Comparison of ENCODE assay signal across 20 mouse cellular contexts in the genomic region with DNA sequence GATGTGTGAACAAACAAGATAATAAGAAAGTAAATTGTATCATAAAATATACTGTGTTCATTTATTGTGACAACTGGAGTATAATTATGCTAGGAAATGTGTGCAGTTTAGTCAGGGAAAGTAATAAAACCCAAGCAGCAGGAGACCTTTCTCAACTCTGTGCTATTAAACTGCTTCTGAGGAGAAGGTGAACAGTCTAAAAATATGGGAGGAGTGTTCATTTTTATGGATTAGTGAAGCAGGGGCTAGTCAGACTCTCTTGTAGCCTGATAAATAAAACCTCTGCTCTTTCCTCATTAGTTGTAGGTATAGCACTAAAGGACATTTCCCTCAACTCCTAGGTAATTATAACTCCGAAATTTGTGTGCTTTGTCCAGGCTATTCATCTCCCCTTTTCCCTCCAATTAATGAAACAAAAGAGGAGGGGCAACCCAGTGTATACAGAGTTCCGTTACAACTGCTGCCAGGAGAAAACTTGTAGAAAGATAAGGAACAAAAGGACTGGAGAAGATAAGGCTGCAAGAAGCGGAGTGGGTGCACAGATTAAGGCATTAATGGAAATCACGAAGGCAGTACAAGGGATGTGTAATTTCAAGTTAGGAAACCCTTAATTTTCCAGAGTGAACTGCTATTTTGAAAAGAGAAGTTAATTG.
DNase-seq lines count a peak whose midpoint lies in the region; ATAC-seq and TF ChIP-seq lines count a peak whose summit lies in the region.
"Had no signal": no experiment of that assay in that cellular context is flagged by ENCODE, and none has a peak within 500 bp of the region (broad histone marks: within the 10 kb centered on the region; RNA-seq: fewer than 3 reads in every experiment).

No protein-coding gene starts in this region.

- TF ChIP-seq POLR2A in brain, embryonic 14.5 days (IDR thresholded peaks at IDR 0.05; ENCODE audit: borderline replicate concordance, extremely low read depth, insufficient read depth, insufficient read length, poor library complexity, severe bottlenecking), result no peak

- intact Hi-C loops in left cerebral cortex, postnatal 4 days (cut with DNase I), result no loop called here

- H3K27me3 ChIP-seq in forebrain, embryonic 12.5 days, result no peaks in the 10 kb centered on the region
- no peaks in the 10 kb centered on the region for H3K27me3 ChIP-seq in forebrain, postnatal 0 days (ENCODE audit: insufficient read depth, low read length)
- no peaks in the 10 kb centered on the region for H3K27me3 ChIP-seq in limb, embryonic 12.5 days
- H3K27me3 ChIP-seq in limb, embryonic 10.5 days (ENCODE audit: low read depth, poor library complexity, severe bottlenecking), result no peaks in the 10 kb centered on the region
- H3K27me3 ChIP-seq: limb, embryonic 15.5 days had no signal

- H3K4me2 ChIP-seq in forebrain, embryonic 12.5 days, result no peak overlapping the region
- H3K4me2 ChIP-seq in forebrain, postnatal 0 days (ENCODE audit: low read depth), result no peak overlapping the region
- 0 out of 2 replicates have a peak overlapping the region, but pooled peaks have one; percentile 10 for H3K4me2 ChIP-seq in limb, embryonic 12.5 days
- H3K4me2 ChIP-seq: limb, embryonic 15.5 days had no signal

- no peaks in the 10 kb centered on the region for H3K9me3 ChIP-seq in forebrain, embryonic 12.5 days
- H3K9me3 ChIP-seq in forebrain, postnatal 0 days (ENCODE audit: low read length), result no peaks in the 10 kb centered on the region
- H3K9me3 ChIP-seq in limb, embryonic 12.5 days, result no peaks in the 10 kb centered on the region
- H3K9me3 ChIP-seq in limb, embryonic 10.5 days (replicated peaks), result no peaks in the 10 kb centered on the region
- H3K9me3 ChIP-seq: limb, embryonic 15.5 days had no signal

- no peak overlapping the region for H3K4me3 ChIP-seq in forebrain, embryonic 12.5 days (replicated peaks)
- no peak overlapping the region for H3K4me3 ChIP-seq in forebrain, postnatal 0 days (ENCODE audit: low read depth, low read length)
- H3K4me3 ChIP-seq in limb, embryonic 12.5 days (replicated peaks), result no peak overlapping the region
- no peak overlapping the region for H3K4me3 ChIP-seq in limb, embryonic 10.5 days
- H3K4me3 ChIP-seq: limb, embryonic 15.5 days; myocyte had no signal

- 0 out of 2 replicates have a peak overlapping the region, but pooled peaks have one; percentile 59 for H3K27ac ChIP-seq in forebrain, embryonic 12.5 days
- no peak overlapping the region for H3K27ac ChIP-seq in forebrain, postnatal 0 days (ENCODE audit: low read depth, low read length)
- H3K27ac ChIP-seq in limb, embryonic 12.5 days, result no peak overlapping the region
- no peak overlapping the region for H3K27ac ChIP-seq in limb, embryonic 10.5 days
- H3K27ac ChIP-seq: limb, embryonic 15.5 days had no signal

- no peak overlapping the region for H3K9ac ChIP-seq in forebrain, embryonic 12.5 days
- H3K9ac ChIP-seq in forebrain, postnatal 0 days, result no peak overlapping the region
- no peak overlapping the region for H3K9ac ChIP-seq in limb, embryonic 12.5 days (replicated peaks)
- H3K9ac ChIP-seq: limb, embryonic 15.5 days; liver, postnatal 0 days had no signal

- WGBS in forebrain, embryonic 12.5 days, result 12% methylated on average over 4 of the region's 4 CpGs
- WGBS in forebrain, postnatal 0 days, result 17% methylated on average over 4 of the region's 4 CpGs
- WGBS in limb, embryonic 12.5 days, result 43% methylated on average over 4 of the region's 4 CpGs
- WGBS in limb, embryonic 10.5 days, result 68% methylated on average over 4 of the region's 4 CpGs

- no peak for DNase-seq in forebrain, postnatal 0 days
- no peak for DNase-seq in limb, embryonic 10.5 days (ENCODE audit: low spot score)
- peak; percentile 32 for DNase-seq in brain, embryonic 14.5 days (ENCODE audit: low read depth)
- no peak for DNase-seq in cerebellum, postnatal 25 days
- no peak for DNase-seq in left cerebral cortex, postnatal 4 days
- DNase-seq: adrenal gland, postnatal 14 days; cerebellum, adult 11 months; embryo, embryonic 11 days; gastrocnemius, postnatal 36 days; heart, postnatal 10 days; kidney, adult 9 months; kidney, postnatal 4 days; liver, postnatal 0 days had no signal

- H3K4me1 ChIP-seq in forebrain, embryonic 12.5 days, result peaks cover 15% of the 10 kb centered on the region
- 0 out of 2 replicates have a peak, but pooled peaks cover 8% of the 10 kb centered on the region for H3K4me1 ChIP-seq in forebrain, postnatal 0 days (ENCODE audit: insufficient read depth)
- H3K4me1 ChIP-seq in limb, embryonic 12.5 days (replicated peaks), result peaks cover 12% of the 10 kb centered on the region; the same call in 1 of the 2 replicates
- peaks cover 10% of the 10 kb centered on the region for H3K4me1 ChIP-seq in limb, embryonic 10.5 days
- H3K4me1 ChIP-seq: limb, embryonic 15.5 days had no signal

- no peak for TF ChIP-seq CTCF in forebrain, postnatal 0 days (IDR thresholded peaks at IDR 0.05; ENCODE audit: low read depth)
- TF ChIP-seq CTCF in brain, embryonic 14.5 days (IDR thresholded peaks at IDR 0.05; ENCODE audit: borderline replicate concordance, extremely low read depth, insufficient read depth, insufficient read length), result no peak

- peak; percentile 63; the same call in 1 of the 2 replicates for ATAC-seq in forebrain, embryonic 12.5 days (ENCODE audit: low FRiP score)
- ATAC-seq in forebrain, postnatal 0 days, result no peak
- 0 out of 2 replicates have a peak, but pooled peaks have one; percentile 43 for ATAC-seq in limb, embryonic 12.5 days (ENCODE audit: insufficient number of reproducible peaks, insufficient read depth, low FRiP score, low TSS enrichment, low read depth)
- ATAC-seq in megakaryocyte-erythroid progenitor cell, adult 5-6 weeks (replicated peaks; ENCODE audit: low FRiP score, low TSS enrichment, poor library complexity, severe bottlenecking), result peak; percentile 61
- ATAC-seq: CD4-positive, CD25-positive, alpha-beta regulatory T cell, adult 4 months; inflammation-experienced regulatory T-cells, adult 6 months; liver, postnatal 0 days had no signal

- no peaks in the 10 kb centered on the region for H3K36me3 ChIP-seq in forebrain, embryonic 12.5 days (replicated peaks)
- H3K36me3 ChIP-seq in forebrain, postnatal 0 days (ENCODE audit: insufficient read depth), result no peaks in the 10 kb centered on the region
- H3K36me3 ChIP-seq in limb, embryonic 12.5 days, result no peaks in the 10 kb centered on the region
- no peaks in the 10 kb centered on the region for H3K36me3 ChIP-seq in limb, embryonic 10.5 days
- H3K36me3 ChIP-seq: limb, embryonic 15.5 days had no signal
